Mouse (Mus musculus) liver, postnatal 0 days (tissue): ENCODE results near the gene Prss38. TPM values are rescaled to one million over a fixed set of nuclear protein-coding genes. Genes with fewer than 3 reads are reported as not detected.

Source experiments
- ATAC-seq: fragments of 200-750 bp; cut with Nextera tagmentation; 2 replicates; pipeline ENCODE4 v1.8.0; 2017; ENCODE audit warnings: mild to moderate bottlenecking, moderate library complexity
- DNase-seq: peaks from one replicate; pipeline ENCODE4 v3.0.0-alpha.2; 2016
- H3K27ac ChIP-seq: fragments of 300-500 bp; sonication (generic); 2 replicates; pipeline ENCODE4 v1.5.1; 2014; ENCODE audit warnings: antibody characterized with exemption, moderate library complexity, mild to moderate bottlenecking, low read depth
- H3K27me3 ChIP-seq: fragments of 300-500 bp; sonication (generic); 2 replicates; pipeline ENCODE4 v1.6.1; 2014; ENCODE audit warnings: low read length, control low read depth, mixed read lengths; ENCODE audit not compliant: insufficient read depth
- H3K36me3 ChIP-seq: fragments of 300-500 bp; sonication (generic); replicated peaks from 2 replicates; pipeline ENCODE4 v1.6.1; 2014; ENCODE audit warnings: mild to moderate bottlenecking, control low read depth, low read length, moderate library complexity, mixed read lengths; ENCODE audit not compliant: insufficient read depth
- H3K4me1 ChIP-seq: fragments of 300-500 bp; sonication (generic); 2 replicates; pipeline ENCODE4 v1.6.1; 2014; ENCODE audit warnings: antibody characterized with exemption, mild to moderate bottlenecking, control low read depth; ENCODE audit not compliant: insufficient read depth
- H3K4me2 ChIP-seq: fragments of 300-500 bp; sonication (generic); 2 replicates; pipeline ENCODE4 v1.6.1; 2014; ENCODE audit warnings: low read depth, mild to moderate bottlenecking, low read length, moderate library complexity, mixed read lengths
- H3K4me3 ChIP-seq: fragments of 300-500 bp; sonication (generic); 2 replicates; pipeline ENCODE4 v1.5.1; 2014; ENCODE audit warnings: low read depth, low read length
- H3K9ac ChIP-seq: fragments of 300-500 bp; sonication (generic); replicated peaks from 2 replicates; pipeline ENCODE4 v1.6.1; 2014; ENCODE audit warnings: mild to moderate bottlenecking, moderate library complexity
- H3K9me3 ChIP-seq: fragments of 300-500 bp; sonication (generic); 2 replicates; pipeline ENCODE4 v1.6.1; 2016; ENCODE audit warnings: mild to moderate bottlenecking, control low read depth, low read length, mixed read lengths
- CTCF ChIP-seq: sonication (generic); IDR thresholded peaks from 2 replicates; pipeline ENCODE4 v1.5.1; 2016; ENCODE audit warnings: antibody characterized with exemption, low read depth
- EP300 ChIP-seq: IDR thresholded peaks from 2 replicates; pipeline ENCODE4 v1.6.1; 2016; ENCODE audit warnings: antibody characterized with exemption, low read depth, mild to moderate bottlenecking
- WGBS: fragments of 180-500 bp; shearing (Covaris S2); extraction: QIAGEN DNeasy Blood & Tissue Kit; methylation state at CpG from one replicate; pipeline ENCODE4 v1.1.7; 2014; ENCODE audit not compliant: insufficient replicate concordance; 5-methylcytosine and 5-hydroxymethylcytosine counted together
- polyA plus RNA-seq: library from polyadenylated mRNA; unstranded; fragments of >200 nt; fragmentation: Nextera tagmentation; extraction: Ambion mirVana; gene quantifications from 2 replicates; pipeline ENCODE4 v1.2.1, GENCODE M21; 2015

The Prss38 gene
- polyA plus RNA-seq, 1 experiment from 2014 or later = not detected

DNA sequence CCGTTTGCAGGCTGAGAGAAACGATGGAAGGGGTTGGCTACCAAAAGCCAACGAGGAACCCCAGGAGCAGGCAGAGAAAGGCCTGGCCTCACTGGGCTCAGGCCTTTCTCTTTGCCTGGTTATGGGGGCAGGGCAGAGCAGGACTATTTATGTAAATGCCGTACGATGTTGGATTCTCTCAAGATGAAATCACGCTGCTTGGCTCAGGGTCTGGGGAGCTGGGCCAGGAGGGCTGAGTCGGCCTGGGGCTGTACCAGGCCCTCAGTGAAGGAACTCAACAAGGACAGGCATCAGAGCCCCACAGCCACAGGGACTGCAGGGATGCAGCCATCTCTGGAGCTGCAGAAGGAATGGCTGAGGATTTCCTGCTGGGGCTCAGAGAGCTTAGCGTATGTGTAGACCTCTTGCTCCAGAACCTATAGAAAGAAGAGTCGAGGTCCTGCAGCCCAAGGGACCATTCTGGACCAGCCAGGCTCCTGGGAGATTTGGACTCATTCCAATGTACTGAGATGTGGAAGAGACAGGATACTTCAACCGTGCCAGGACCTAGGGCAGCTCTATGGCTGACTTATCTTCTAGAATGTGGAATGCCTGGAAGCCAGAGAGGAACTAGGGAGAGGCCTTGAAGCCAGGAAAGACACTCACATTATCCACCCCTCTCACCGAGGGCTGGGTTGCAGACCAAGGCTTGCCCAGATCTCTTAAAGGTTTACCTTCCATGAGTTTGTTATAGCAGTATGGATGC lies 29.1 kb downstream of the Prss38 start:
- WGBS = 72% methylated on average over 11 of the region's 11 CpGs
- DNase-seq = no peak
- no peak for ATAC-seq

DNA sequence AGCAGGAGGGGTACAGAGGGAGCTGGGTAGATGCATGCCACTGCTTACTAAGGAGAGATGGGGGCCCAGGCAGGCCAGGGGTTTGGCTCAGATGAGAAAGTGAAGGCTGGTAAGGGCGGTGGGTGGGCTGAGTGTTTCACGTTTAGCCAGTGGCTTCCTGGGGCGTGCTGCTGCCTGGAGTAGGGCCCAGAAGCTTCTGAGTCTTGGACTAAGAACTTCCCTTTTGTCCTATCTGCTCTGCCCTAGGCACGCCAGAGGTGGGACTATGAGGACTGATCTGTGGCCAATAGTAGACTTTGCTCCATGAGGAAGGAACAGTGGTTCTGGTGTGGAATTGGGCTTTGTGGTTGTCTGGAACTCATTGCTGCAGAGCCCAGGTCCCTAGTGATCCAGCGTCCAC lies 32.5 kb downstream of the Prss38 start:
- Histone ChIP-seq H3K4me2 (no peak overlapping the region), H3K9ac (no peak overlapping the region), H3K27me3 (no peaks in the 10 kb centered on the region), H3K27ac (no peak overlapping the region), H3K36me3 (no peaks in the 10 kb centered on the region), H3K4me3 (no peak overlapping the region), H3K4me1 (no peaks in the 10 kb centered on the region), H3K9me3 (no peaks in the 10 kb centered on the region)
- no peak for TF ChIP-seq CTCF
- no peak for TF ChIP-seq EP300
- WGBS = 35% methylated on average over 5 of the region's 5 CpGs
- ATAC-seq (no peak), DNase-seq (no peak)

More for the DNA sequence above, 29.1 kb downstream of the Prss38 start:
- no peak for TF ChIP-seq CTCF
- no peak for TF ChIP-seq EP300
- H3K4me2 ChIP-seq = no peak overlapping the region
- no peaks in the 10 kb centered on the region for H3K9me3 ChIP-seq
- H3K9ac ChIP-seq = no peak overlapping the region
- H3K27me3 ChIP-seq = no peaks in the 10 kb centered on the region
- no peaks in the 10 kb centered on the region for H3K4me1 ChIP-seq
- H3K36me3 ChIP-seq = no peaks in the 10 kb centered on the region
- H3K27ac ChIP-seq = no peak overlapping the region
- H3K4me3 ChIP-seq = no peak overlapping the region

DNA sequence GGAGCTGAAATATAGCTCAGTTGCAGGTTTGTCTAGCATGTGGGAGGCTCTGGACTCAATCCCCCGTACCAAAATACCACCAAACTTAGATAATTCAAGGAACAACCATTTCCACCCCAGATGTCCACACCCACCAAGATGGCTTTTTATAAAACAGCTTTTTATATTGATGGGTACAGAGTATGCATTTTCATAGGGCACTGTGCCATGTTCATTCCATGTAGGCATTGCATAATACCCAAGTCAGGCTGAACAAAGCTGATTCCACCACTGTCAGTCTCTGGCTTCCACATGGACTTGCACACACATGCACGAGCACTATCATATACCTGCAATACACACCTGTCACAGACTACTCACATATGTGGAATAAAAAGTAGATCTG lies 36.7 kb downstream of the Prss38 start:
- Histone ChIP-seq H3K9me3 (no peaks in the 10 kb centered on the region), H3K27me3 (no peaks in the 10 kb centered on the region), H3K4me3 (no peak overlapping the region), H3K4me1 (no peaks in the 10 kb centered on the region), H3K4me2 (no peak overlapping the region), H3K27ac (no peak overlapping the region), H3K9ac (no peak overlapping the region), H3K36me3 (no peaks in the 10 kb centered on the region)
- WGBS = 75% methylated on average over 2 of the region's 2 CpGs
- ATAC-seq = no peak
- no peak for TF ChIP-seq EP300
- TF ChIP-seq CTCF = no peak
- no peak for DNase-seq

DNA sequence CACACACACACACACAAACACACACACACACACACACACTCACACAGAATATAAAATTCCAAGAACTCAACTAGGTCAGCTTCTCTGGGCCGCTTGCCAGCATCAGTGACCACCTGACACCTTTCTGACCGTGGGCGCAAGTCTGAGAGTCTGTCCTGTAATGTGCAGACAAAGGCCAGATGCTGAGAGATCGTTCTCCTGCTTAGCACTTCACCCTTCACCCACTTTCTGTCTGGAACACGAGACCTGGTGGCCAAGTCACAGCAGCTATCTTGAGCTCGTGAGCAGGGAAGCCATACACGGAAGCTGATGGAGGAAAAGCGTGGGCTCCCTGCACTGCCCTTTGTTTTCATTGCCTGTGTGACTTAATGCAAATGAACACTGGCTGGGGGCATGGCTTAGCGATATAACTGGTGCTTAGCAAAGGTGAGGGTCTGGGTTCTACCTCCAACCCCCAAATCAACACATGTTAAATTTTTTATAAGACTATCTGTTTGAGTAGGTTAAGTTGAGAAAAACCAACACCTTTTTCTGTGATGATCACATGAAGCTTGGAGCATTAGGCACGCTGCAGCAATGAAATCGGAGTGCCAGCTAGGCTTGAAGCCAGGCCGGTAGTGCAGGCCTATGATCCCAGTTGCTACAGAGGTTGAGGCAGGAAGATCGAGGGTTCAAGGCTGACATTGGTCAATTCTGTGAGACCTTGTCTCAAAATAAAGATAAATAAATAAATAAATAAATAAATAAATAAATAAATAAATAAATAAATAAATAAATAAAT lies 37.3 kb downstream of the Prss38 start:
- H3K4me3 ChIP-seq = no peak overlapping the region
- no peak overlapping the region for H3K9ac ChIP-seq
- peak; percentile 23 for DNase-seq
- no peaks in the 10 kb centered on the region for H3K36me3 ChIP-seq
- H3K27me3 ChIP-seq = no peaks in the 10 kb centered on the region
- WGBS = 67% methylated on average over 13 of the region's 13 CpGs
- H3K4me2 ChIP-seq = no peak overlapping the region
- H3K4me1 ChIP-seq = no peaks in the 10 kb centered on the region
- no peak overlapping the region for H3K27ac ChIP-seq
- H3K9me3 ChIP-seq = no peaks in the 10 kb centered on the region
- no peak for TF ChIP-seq CTCF
- TF ChIP-seq EP300 = no peak
- no peak for ATAC-seq

DNA sequence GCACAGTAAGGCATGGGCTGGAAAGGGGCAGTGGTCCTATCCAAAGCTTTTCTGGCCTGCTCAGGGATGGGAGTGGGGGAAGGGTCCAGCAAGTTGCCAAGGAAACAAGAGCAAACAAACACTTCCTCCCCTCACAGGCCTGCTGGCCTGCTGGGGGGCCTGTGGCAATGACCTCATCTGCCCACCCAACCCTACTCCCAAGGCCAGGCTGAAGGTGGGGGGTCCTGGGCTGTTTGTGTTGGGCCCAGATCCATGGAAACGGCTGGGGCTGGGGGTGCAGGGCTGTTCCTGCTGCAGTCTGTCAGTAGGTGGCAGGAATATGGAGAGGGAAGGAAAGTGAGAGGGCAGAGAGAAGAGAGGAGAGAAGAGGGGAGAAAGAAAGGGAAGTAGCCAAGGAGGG lies 39.1 kb downstream of the Prss38 start:
- H3K9ac ChIP-seq = no peak overlapping the region
- H3K4me2 ChIP-seq = no peak overlapping the region
- H3K27ac ChIP-seq = no peak overlapping the region
- no peak for ATAC-seq
- DNase-seq = no peak
- no peaks in the 10 kb centered on the region for H3K27me3 ChIP-seq
- H3K9me3 ChIP-seq = no peaks in the 10 kb centered on the region
- TF ChIP-seq CTCF (no peak), EP300 (no peak)
- no peak overlapping the region for H3K4me3 ChIP-seq
- H3K36me3 ChIP-seq = no peaks in the 10 kb centered on the region
- WGBS = 33% methylated on average over 1 of the region's 1 CpGs
- H3K4me1 ChIP-seq = no peaks in the 10 kb centered on the region

DNA sequence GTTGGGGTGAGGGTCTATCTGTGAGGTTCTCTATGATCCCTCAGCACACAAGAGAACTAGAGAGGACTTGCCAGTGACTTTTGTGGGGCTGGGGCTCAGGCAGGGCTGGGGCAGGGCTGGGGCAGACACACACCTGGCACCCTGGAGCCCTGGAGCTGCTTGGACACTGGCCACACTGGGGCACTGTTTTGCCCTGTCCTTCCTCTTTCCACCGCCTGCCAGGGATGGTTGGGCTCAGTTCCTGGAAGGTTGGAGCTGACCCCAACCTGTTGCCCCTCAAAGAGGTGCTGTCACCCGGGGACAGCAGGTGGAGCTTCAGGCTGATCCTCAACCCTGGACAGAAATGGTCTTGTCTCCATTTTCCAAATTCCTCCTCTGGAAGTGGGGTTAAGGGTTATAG lies 39.5 kb downstream of the Prss38 start:
- Histone ChIP-seq H3K4me1 (no peaks in the 10 kb centered on the region), H3K27ac (no peak overlapping the region), H3K9me3 (no peaks in the 10 kb centered on the region), H3K4me3 (no peak overlapping the region), H3K4me2 (no peak overlapping the region), H3K27me3 (no peaks in the 10 kb centered on the region), H3K36me3 (no peaks in the 10 kb centered on the region), H3K9ac (no peak overlapping the region)
- WGBS = 17% methylated on average over 2 of the region's 2 CpGs
- DNase-seq (no peak), ATAC-seq (no peak)
- TF ChIP-seq EP300 = no peak
- no peak for TF ChIP-seq CTCF
